Mouse (Mus musculus) heart, embryonic 16.5 days (tissue): ENCODE measurements at regions not wholly inside any gene's neighbourhood (a gene's known extent, or its start where the extent isn't known, plus 50 kb on each side); places are given as distances from the start of the nearest gene placed in this dataset.

ENCODE experiments used
- ATAC-seq: fragments of 200-750 bp; cut with Nextera tagmentation; replicated peaks from 2 replicates; pipeline ENCODE4 v1.8.0; 2017; ENCODE audit warnings: moderate number of reproducible peaks; ENCODE audit not compliant: insufficient read depth, low FRiP score; ENCODE audit errors: extremely low read depth
- H3K27ac ChIP-seq: fragments of 300-500 bp; sonication (generic); 2 replicates; pipeline ENCODE4 v1.5.1; 2014; ENCODE audit warnings: mild to moderate bottlenecking, low read length, control low read depth, moderate library complexity
- H3K27me3 ChIP-seq: fragments of 300-500 bp; sonication (generic); 2 replicates; pipeline ENCODE4 v1.6.1; 2014; ENCODE audit warnings: low read length, mixed read lengths; ENCODE audit not compliant: control insufficient read depth, insufficient read depth
- H3K36me3 ChIP-seq: fragments of 300-500 bp; sonication (generic); 2 replicates; pipeline ENCODE4 v1.6.1; 2014; ENCODE audit not compliant: control insufficient read depth, insufficient read depth
- H3K4me1 ChIP-seq: fragments of 300-500 bp; sonication (generic); 2 replicates; pipeline ENCODE4 v1.6.1; 2014; ENCODE audit warnings: low read length, mixed read lengths; ENCODE audit not compliant: control insufficient read depth, insufficient read depth
- H3K4me2 ChIP-seq: fragments of 300-500 bp; sonication (generic); 2 replicates; pipeline ENCODE4 v1.6.1; 2014; ENCODE audit warnings: low read depth, mild to moderate bottlenecking, control low read depth, low read length
- H3K4me3 ChIP-seq: fragments of 300-500 bp; sonication (generic); 2 replicates; pipeline ENCODE4 v1.5.1; 2014; ENCODE audit warnings: mild to moderate bottlenecking, control low read depth, low read length
- H3K9ac ChIP-seq: fragments of 300-500 bp; sonication (generic); 2 replicates; pipeline ENCODE4 v1.6.1; 2014; ENCODE audit warnings: low read length, control low read depth
- H3K9me3 ChIP-seq: fragments of 300-500 bp; sonication (generic); replicated peaks from 2 replicates; pipeline ENCODE4 v1.6.1; 2016; ENCODE audit warnings: low read length; ENCODE audit not compliant: control insufficient read depth
- WGBS: fragments of 180-500 bp; shearing (Covaris S2); extraction: QIAGEN DNeasy Blood & Tissue Kit; methylation state at CpG from one replicate; pipeline ENCODE4 v1.1.7; 2014; 5-methylcytosine and 5-hydroxymethylcytosine counted together

DNA sequence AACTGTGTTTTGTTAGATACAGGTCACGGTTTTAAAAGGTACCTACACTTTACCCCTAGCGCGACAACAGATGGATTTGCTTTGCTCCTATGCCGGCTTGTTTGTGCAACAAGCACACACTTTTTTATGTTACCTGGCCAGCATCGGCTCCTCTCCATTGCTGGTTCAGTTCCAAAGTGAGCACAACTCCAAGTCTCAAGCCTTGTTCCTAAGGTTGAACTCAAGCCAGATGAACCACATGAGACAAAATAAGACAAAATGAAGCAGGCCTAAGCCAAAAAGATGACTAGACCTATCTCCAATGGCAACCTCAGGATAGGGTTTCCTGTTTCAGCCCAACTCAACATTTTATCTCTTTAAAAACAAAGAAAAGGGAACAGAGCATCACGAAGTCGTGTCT lies 108.5 kb upstream of the N6amt1 start:
- no peak overlapping the region for H3K9ac ChIP-seq
- H3K27me3 ChIP-seq: no peaks in the 10 kb centered on the region
- 85% methylated on average over 7 of the region's 7 CpGs for WGBS
- peaks cover 10% of the 10 kb centered on the region for H3K4me1 ChIP-seq
- no peak for ATAC-seq
- H3K27ac ChIP-seq: no peak overlapping the region
- H3K4me3 ChIP-seq: no peak overlapping the region
- no peak overlapping the region for H3K4me2 ChIP-seq
- no peaks in the 10 kb centered on the region for H3K9me3 ChIP-seq
- no peaks in the 10 kb centered on the region for H3K36me3 ChIP-seq

DNA sequence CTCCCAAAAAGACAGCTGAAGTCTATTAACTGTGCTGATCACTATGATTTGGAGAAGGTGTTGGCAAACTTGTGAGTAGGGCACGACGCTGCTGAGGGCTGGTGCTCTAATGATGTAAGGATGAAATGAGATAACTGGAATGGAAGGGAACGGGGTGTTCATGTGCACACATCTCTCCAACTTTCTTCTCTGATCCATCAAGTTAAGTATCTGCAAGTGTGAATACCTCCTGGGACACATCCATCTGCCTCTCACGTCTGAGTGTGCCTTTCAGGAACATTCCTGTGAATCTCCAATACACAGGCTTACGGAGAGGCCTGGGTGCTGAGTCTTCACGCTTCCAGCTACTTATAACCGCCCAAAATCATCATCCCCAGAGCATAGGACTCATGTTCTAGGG lies 112.0 kb upstream of the N6amt1 start:
- no peak overlapping the region for H3K4me2 ChIP-seq
- ATAC-seq: no peak
- WGBS: 69% methylated on average over 7 of the region's 7 CpGs

GRCm38 (mm10) chr16:87239105-87239504 lies 114.9 kb upstream of the N6amt1 start:
- Histone ChIP-seq H3K4me3 (no peak overlapping the region), H3K4me1 (peaks cover 10% of the 10 kb centered on the region), H3K9me3 (no peaks in the 10 kb centered on the region), H3K4me2 (no peak overlapping the region), H3K27ac (peak overlapping the region; percentile 46), H3K36me3 (no peaks in the 10 kb centered on the region), H3K27me3 (no peaks in the 10 kb centered on the region), H3K9ac (no peak overlapping the region)
- ATAC-seq: peak; percentile 72
- WGBS: 34% methylated on average over 7 of the region's 7 CpGs

More for the DNA sequence above, 112.0 kb upstream of the N6amt1 start:
- Histone ChIP-seq H3K4me1 (peaks cover 14% of the 10 kb centered on the region), H3K27me3 (no peaks in the 10 kb centered on the region), H3K9me3 (no peaks in the 10 kb centered on the region), H3K27ac (no peak overlapping the region), H3K4me3 (no peak overlapping the region), H3K9ac (no peak overlapping the region), H3K36me3 (no peaks in the 10 kb centered on the region)

DNA sequence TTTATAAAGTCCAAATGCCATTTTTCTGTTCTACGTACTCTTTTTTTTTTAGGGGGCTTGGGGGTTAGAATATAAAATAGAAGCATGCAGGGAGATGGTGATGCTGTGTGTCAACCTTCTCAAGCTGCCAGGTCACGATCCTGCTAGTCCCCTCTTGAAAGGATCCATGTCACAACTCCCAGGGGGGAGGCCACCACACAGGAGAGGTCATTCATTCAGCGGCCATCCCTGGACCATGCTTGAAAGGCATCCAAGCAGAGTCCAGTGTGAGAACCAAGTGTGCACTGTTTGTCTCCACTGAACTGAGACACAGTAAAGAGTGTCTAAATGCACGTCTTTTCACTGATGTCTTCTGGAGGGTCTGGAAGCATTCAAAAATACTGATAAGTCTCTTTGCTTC lies 119.8 kb upstream of the N6amt1 start:
- Histone ChIP-seq H3K4me2 (no peak overlapping the region), H3K27me3 (no peaks in the 10 kb centered on the region), H3K4me3 (no peak overlapping the region), H3K27ac (no peak overlapping the region), H3K4me1 (peaks cover 4% of the 10 kb centered on the region), H3K36me3 (no peaks in the 10 kb centered on the region), H3K9me3 (peaks cover 14% of the 10 kb centered on the region; the same call in 1 of the 2 replicates), H3K9ac (no peak overlapping the region)
- WGBS: 59% methylated on average over 4 of the region's 4 CpGs
- no peak for ATAC-seq

- no peaks in the 10 kb centered on the region for H3K9me3 ChIP-seq
- no peak overlapping the region for H3K9ac ChIP-seq
- H3K27ac ChIP-seq: no peak overlapping the region
- no peak overlapping the region for H3K4me2 ChIP-seq
- no peak overlapping the region for H3K4me3 ChIP-seq
- ATAC-seq: no peak
- H3K4me1 ChIP-seq: no peaks in the 10 kb centered on the region
- 79% methylated on average over 10 of the region's 10 CpGs for WGBS
- H3K27me3 ChIP-seq: no peaks in the 10 kb centered on the region
- no peaks in the 10 kb centered on the region for H3K36me3 ChIP-seq
Observed at GRCm38 (mm10) chr16:87225595-87225994, 128.4 kb upstream of the N6amt1 start.

GRCm38 (mm10) chr16:87225085-87225484 lies 128.9 kb upstream of the N6amt1 start:
- H3K9me3 ChIP-seq: no peaks in the 10 kb centered on the region
- H3K36me3 ChIP-seq: no peaks in the 10 kb centered on the region
- no peak overlapping the region for H3K27ac ChIP-seq
- no peak overlapping the region for H3K9ac ChIP-seq
- H3K4me3 ChIP-seq: no peak overlapping the region
- peaks cover 2% of the 10 kb centered on the region; the same call in 1 of the 2 replicates for H3K4me1 ChIP-seq
- 69% methylated on average over 8 of the region's 8 CpGs for WGBS
- no peaks in the 10 kb centered on the region for H3K27me3 ChIP-seq
- H3K4me2 ChIP-seq: no peak overlapping the region
- no peak for ATAC-seq

- Histone ChIP-seq H3K9me3 (no peaks in the 10 kb centered on the region), H3K36me3 (no peaks in the 10 kb centered on the region), H3K4me3 (no peak overlapping the region), H3K4me1 (peaks cover 4% of the 10 kb centered on the region; the same call in 1 of the 2 replicates), H3K27ac (no peak overlapping the region), H3K4me2 (no peak overlapping the region), H3K27me3 (no peaks in the 10 kb centered on the region), H3K9ac (no peak overlapping the region)
- 53% methylated on average over 7 of the region's 7 CpGs for WGBS
- ATAC-seq: 0 out of 2 replicates have a peak, but pooled peaks have one; percentile 23
Observed at GRCm38 (mm10) chr16:87224024-87224423, 130.0 kb upstream of the N6amt1 start.

GRCm38 (mm10) chr16:87220611-87221010 lies 133.4 kb upstream of the N6amt1 start:
- Histone ChIP-seq H3K4me1 (peaks cover 4% of the 10 kb centered on the region; the same call in 1 of the 2 replicates), H3K4me2 (no peak overlapping the region), H3K4me3 (no peak overlapping the region), H3K9me3 (no peaks in the 10 kb centered on the region), H3K36me3 (no peaks in the 10 kb centered on the region), H3K9ac (no peak overlapping the region), H3K27ac (no peak overlapping the region), H3K27me3 (no peaks in the 10 kb centered on the region)
- 68% methylated on average over 5 of the region's 5 CpGs for WGBS
- no peak for ATAC-seq

- Histone ChIP-seq H3K27me3 (no peaks in the 10 kb centered on the region), H3K36me3 (no peaks in the 10 kb centered on the region), H3K27ac (no peak overlapping the region), H3K4me3 (no peak overlapping the region), H3K9ac (no peak overlapping the region), H3K4me1 (peaks cover 4% of the 10 kb centered on the region; the same call in 1 of the 2 replicates), H3K4me2 (no peak overlapping the region), H3K9me3 (no peaks in the 10 kb centered on the region)
- WGBS: 26% methylated on average over 4 of the region's 4 CpGs
- ATAC-seq: peak; percentile 63
Observed at GRCm38 (mm10) chr16:87220201-87220600, 133.8 kb upstream of the N6amt1 start.
